Mouse (Mus musculus): Measurements from ENCODE around the gene Ttbk1.

DNA sequence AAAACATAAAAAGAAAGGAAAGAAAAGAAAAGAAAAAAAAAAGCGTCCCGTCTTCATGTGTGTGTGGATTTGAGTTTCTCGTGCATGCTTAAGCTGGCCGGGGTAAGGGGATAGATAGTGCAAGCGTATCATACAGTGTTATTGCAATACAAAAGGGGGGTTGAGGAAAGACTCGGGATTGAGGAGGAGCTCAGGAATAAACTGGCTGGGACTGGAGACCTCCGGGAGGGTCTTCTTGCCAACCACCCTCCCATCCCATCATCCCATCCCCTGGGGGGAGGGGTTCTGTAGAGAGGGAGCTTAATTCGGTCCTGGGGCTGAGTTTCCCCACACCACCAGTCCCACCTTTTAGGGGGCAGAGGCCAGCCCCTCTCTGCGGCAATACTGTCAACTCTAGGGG, 32.9 kb downstream of the Ttbk1 start:
- no peak for TF ChIP-seq CTCF (IDR thresholded peaks at IDR 0.05; ENCODE audit: low read depth)
- TF ChIP-seq EP300 (optimal IDR thresholded peaks at IDR 0.05): no peak
